Mouse (Mus musculus): ENCODE measurements around the gene Arpc1a.
A peak's percentile ranks its signal among the peaks of the same experiment; 100 is the strongest.

Arpc1a gene

GRCm38 (mm10) chr5:145139571-145140519, 56.2 kb downstream of the Arpc1a start, which contains the start of the genes Pdap1 and Bud31:
Gene Pdap1 (minus strand): TSS chr5:145140238.
Gene Bud31 (plus strand): TSS chr5:145140362.
- peak; percentile 96 for DNase-seq (ENCODE audit: low spot score)

GRCm38 (mm10) chr5:145140611-145141010, 57.0 kb downstream of the Arpc1a start:
- DNase-seq (ENCODE audit: low spot score): peak; percentile 33

GRCm38 (mm10) chr5:145147748-145148147, 64.1 kb downstream of the Arpc1a start:
- no peak for DNase-seq (ENCODE audit: low spot score)

- DNase-seq (ENCODE audit: low spot score): no peak
Measured at GRCm38 (mm10) chr5:145149294-145149693, 65.7 kb downstream of the Arpc1a start.

DNA sequence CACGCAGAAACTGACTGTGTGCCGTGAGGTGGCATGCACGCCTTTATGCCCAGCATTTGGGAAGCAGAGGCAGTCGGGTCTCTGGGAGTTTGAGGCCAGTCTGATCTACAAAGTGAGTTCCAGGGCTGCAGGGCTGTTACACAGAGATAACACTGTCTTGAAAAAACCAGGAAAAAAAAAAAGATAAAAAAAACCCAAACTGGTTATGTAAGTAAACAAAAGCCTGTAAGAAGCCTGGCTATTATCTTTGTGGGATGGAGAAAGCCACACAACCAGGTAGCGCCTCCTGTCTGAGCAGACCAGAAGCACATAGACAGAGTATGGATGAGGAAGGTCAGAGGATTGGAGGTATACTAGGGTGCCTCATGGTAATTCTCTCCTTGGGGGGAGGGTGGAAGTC, 69.1 kb downstream of the Arpc1a start:
- DNase-seq (ENCODE audit: low spot score): no peak
